Mouse (Mus musculus): Measurements from ENCODE around the gene Zfp944.
"Not testable (repeated sequence)": the region's sequence is repeated elsewhere in the genome, so short reads cannot be mapped to it uniquely, and the experiment has no call there.

Gene Zfp944

DNA sequence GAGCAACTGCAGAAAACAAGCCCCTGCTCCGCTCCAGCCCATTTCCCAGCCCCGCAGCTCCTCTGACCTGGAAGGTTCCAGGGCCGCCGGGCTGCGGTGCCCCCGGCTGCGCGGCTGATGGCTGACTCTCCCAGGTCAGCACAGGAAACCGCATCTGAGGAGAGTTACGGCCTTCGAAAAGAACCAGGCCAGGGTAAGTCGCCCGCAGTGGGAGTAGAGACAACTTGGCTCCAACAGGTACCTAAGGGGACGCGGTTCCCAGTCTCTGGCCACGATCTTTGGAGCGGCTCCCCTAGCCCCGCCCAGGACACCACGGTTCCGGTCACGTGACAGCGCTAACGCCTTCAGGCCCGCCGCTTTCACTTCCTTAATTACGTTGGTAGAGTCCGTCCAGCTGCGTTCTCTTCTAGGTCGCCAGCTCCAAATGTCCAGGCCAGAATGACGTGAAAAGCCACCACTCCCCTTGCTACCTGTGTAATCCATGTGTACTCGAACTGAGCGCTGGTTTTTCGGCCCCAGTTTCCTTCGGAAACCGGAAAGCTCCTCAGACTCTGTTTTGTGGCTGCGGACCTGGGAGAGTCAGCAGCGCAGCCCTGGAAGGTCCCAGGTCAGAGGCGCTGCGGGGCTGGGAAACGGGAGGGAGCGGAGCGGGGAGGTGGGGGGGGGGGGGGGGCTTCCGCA is at the start of gene Zfp944, which contains the start of gene Zfp758:
TSS of gene Zfp944 (minus strand) at position 300 of the 681 bp plus-strand sequence.
TSS of gene Zfp758 (plus strand) at position 353 of the 681 bp plus-strand sequence.
- peak; percentile 24 to 54 for DNase-seq

DNA sequence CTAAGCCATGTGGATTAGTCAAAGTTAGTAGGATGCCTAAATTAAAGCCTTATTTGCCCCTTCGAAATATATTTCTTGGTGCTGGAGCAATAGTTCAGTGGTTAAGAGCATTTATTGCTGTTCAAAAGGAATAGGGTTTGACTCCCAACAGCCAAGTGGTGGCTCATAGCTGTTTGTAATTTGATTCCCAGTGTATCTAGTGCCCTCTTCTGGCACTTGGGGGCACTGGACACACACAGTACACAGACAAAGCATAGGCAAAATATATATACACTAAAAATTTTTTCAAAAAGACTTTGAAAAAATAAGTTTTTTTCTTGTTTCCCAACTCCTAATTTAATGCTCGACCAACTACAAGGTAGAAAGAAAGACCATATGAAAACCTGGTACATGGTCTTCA is 49.6 kb upstream of the Zfp944 start:
- peak in 1 of 2 experiments; percentile 12 for DNase-seq

GRCm38 (mm10) chr17:22363895-22364294 is 2.7 kb upstream of the Zfp944 start:
- no peak for DNase-seq

- DNase-seq, result no peak
Observed at GRCm38 (mm10) chr17:22360572-22360971, 628 bp downstream of the Zfp944 start.

DNA sequence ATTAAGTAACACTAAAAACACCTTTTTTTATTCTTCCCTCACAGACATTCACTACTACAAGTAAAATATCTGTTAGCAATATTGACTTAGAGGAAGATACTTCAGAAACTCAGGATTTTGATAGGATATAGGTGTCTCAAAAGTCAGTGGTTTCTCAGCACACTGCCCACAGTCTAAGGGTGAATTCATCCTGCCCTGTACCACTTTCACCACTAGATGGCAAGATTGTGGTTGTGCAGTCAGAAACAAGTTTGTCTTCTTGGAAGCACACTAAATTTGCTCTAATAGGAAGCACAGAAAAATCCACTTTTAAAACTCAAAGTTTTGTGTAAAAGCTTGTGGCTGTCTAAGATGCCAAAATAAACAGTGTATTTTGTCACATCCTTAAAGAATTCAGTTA is 8.4 kb downstream of the Zfp944 start:
- no peak for DNase-seq

DNA sequence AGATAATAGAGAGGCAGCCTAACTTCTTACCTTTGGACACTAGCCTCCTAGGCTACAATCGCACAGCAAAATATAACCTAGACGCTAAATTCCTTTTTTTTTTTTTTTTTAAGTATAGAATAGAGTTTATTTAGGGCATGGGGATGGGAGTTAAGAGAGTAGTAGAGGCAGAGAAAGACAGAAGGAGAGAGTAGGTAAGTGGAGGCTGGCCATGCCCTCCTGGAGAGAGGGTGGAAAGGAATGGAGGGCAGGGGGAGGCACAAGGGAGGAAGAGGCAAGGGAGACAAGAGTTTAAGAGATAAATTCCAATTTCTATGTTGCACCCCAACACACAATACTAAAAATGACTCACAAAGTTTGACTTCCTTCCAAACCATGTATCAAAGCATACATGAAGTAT is 46.0 kb downstream of the Zfp944 start:
- DNase-seq, result not testable (repeated sequence)

- DNase-seq, result peak; percentile 81 to 92
Observed at GRCm38 (mm10) chr17:22314730-22315226, 46.4 kb downstream of the Zfp944 start, which contains the start of gene CT030661.1. Gene CT030661.1, minus strand, starts transcription at chr17:22314837.

- peak; percentile 2 for DNase-seq
Observed at GRCm38 (mm10) chr17:22314219-22314618, 47.0 kb downstream of the Zfp944 start.

Measured in cerebellum, postnatal 36 days (tissue).